Mouse (Mus musculus) cerebellum, postnatal 14 days (tissue): ENCODE results near the gene Clic5.

Experiments
- DNase-seq, 2 experiments: peaks; one replicate each; pipeline ENCODE4 v3.0.0; 2021; ENCODE audit warnings: mixed read lengths in 2 of 2

Gene Clic5

GRCm38 (mm10) chr17:44199158-44199557, 10.8 kb downstream of the Clic5 start:
- DNase-seq = no peak

GRCm38 (mm10) chr17:44202952-44203351, 14.6 kb downstream of the Clic5 start:
- DNase-seq = no peak

GRCm38 (mm10) chr17:44204787-44205186, 16.4 kb downstream of the Clic5 start:
- no peak for DNase-seq

- DNase-seq = no peak
These were observed 17.2 kb downstream of the Clic5 start for GRCm38 (mm10) chr17:44205562-44205961.

GRCm38 (mm10) chr17:44208900-44209299, 20.5 kb downstream of the Clic5 start:
- no peak for DNase-seq

- no peak for DNase-seq
These were observed 24.7 kb downstream of the Clic5 start for GRCm38 (mm10) chr17:44212960-44213619.

GRCm38 (mm10) chr17:44215196-44215799, 26.9 kb downstream of the Clic5 start:
- DNase-seq = no peak

- no peak for DNase-seq
These were observed 28.8 kb downstream of the Clic5 start for GRCm38 (mm10) chr17:44217185-44217584.

- DNase-seq = no peak
These were observed 31.6 kb downstream of the Clic5 start for GRCm38 (mm10) chr17:44219943-44220342.

GRCm38 (mm10) chr17:44228428-44228827, 40.0 kb downstream of the Clic5 start:
- no peak for DNase-seq

GRCm38 (mm10) chr17:44230083-44230482, 41.7 kb downstream of the Clic5 start:
- DNase-seq = no peak

GRCm38 (mm10) chr17:44239030-44239721, 50.8 kb downstream of the Clic5 start:
- DNase-seq = no peak

- no peak for DNase-seq
These were observed 52.4 kb downstream of the Clic5 start for GRCm38 (mm10) chr17:44240742-44241141.

- DNase-seq = no peak
These were observed 55.7 kb downstream of the Clic5 start for GRCm38 (mm10) chr17:44244096-44244495.

GRCm38 (mm10) chr17:44244625-44245024, 56.2 kb downstream of the Clic5 start:
- peak in 1 of 2 experiments; percentile 16 for DNase-seq

GRCm38 (mm10) chr17:44246153-44246700, 57.8 kb downstream of the Clic5 start:
- no peak for DNase-seq

GRCm38 (mm10) chr17:44249544-44249943, 61.2 kb downstream of the Clic5 start:
- DNase-seq = no peak

- DNase-seq = no peak
These were observed 64.3 kb downstream of the Clic5 start for GRCm38 (mm10) chr17:44252653-44253052.

- peak in 1 of 2 experiments; percentile 12 for DNase-seq
These were observed 66.3 kb downstream of the Clic5 start for GRCm38 (mm10) chr17:44254698-44255097.

- DNase-seq = peak; percentile 76 to 81
These were observed 68.2 kb downstream of the Clic5 start for GRCm38 (mm10) chr17:44256583-44256982.

- peak in 1 of 2 experiments; percentile 23 for DNase-seq
These were observed 70.9 kb downstream of the Clic5 start for GRCm38 (mm10) chr17:44259245-44259644.

- peak; percentile 78 to 87 for DNase-seq
These were observed 73.3 kb downstream of the Clic5 start for GRCm38 (mm10) chr17:44261594-44262202.

GRCm38 (mm10) chr17:44270043-44270442, 81.7 kb downstream of the Clic5 start:
- no peak for DNase-seq
